Mouse (Mus musculus) gastrocnemius, postnatal 14 days (tissue): ENCODE data around the gene Ecpas. TPM values are rescaled to one million over a fixed set of nuclear protein-coding genes. Genes with fewer than 3 reads are reported as not detected.

ENCODE experiments used
- DNase-seq: peaks from one replicate; pipeline ENCODE4 v3.0.0; 2021; ENCODE audit warnings: mixed read lengths
- intact Hi-C: fragments of 180-260 bp; cut with DNase I; formaldehyde crosslinking; loops from one replicate; pipeline ENCODE4 v1.15.1; 2025; ENCODE audit warnings: low total_unique reads
- total RNA-seq, 2 experiments: library from RNA; stranded (reverse); gene quantifications; 2 replicates each; pipeline ENCODE4 v1.2.3; 2021

Gene Ecpas
- total RNA-seq, 2 experiments from 2014 or later = 206 to 221 TPM

DNA sequence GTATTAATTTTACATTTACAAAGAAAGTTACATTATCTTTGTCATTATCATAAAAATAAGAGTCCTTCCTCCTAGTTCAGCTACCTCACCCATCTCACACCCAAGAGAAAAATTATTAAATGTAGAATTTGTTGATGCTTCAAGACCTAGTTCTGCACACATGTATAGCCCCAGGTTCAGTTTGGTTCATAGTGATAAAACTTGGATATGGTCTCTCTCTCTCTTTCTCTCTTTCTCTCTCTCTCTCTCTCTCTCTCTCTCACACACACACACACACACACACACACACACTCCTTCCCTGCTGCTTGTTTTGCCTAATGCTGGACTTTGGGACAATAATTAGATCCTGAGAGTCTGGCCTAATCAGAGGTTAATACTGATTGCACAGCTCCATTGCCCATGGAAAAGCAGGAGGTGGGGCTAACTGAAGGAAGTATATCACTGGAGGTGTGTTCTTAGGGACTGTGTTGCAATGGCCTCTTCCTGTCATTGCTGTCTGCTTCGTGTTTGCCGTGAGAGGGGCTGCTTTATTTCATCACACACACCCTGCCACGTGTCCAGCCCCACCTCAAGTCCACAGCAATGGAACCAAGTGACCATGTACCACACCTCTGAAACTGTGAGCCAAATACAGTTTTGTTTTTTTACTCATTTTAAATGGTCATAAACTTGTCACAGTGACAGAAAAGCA is 932 bp upstream of the Ecpas start:
- intact Hi-C loops = no loop called here
- DNase-seq = no peak

DNA sequence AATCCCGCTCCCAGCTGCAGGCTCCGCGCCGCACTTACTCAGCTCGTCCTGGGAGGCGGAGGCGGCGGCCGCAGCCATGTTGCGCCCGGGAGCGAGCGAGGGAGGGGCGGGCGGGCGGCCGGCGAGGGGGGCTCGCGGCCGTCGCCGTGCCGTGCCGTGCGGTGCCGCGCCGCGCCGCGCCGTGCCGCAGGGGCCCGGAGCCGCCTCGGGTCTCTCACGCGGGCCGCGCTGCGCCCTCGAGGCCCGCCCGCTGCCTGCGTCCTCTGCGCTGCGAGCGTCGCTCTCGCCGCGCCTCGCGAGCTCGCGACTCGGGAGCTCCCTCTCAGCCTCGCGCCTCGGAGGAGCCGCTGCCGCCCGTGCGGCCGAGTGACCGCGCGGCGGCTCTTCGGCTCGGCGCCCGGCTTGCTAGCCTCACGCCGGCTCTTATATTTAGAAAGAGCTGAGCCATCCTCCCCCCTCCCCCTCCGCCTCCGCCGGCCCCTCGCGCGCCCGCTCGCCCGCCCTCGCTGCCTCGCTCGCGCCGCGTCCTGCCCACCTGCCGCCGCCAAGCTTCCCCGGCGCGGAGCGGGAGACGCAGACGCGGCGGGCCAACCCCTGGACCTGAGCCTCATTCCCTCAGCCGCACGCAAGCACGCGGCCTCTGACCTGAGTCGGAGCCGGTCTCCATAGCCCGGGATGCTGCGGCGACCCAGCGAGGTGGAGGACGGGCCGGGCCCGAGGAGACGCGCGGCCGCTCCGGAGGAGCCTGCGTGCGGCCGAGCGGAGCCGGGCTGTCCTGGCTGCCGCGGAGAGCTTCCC is 519 bp downstream of the Ecpas start:
- intact Hi-C loops = no loop called here

DNA sequence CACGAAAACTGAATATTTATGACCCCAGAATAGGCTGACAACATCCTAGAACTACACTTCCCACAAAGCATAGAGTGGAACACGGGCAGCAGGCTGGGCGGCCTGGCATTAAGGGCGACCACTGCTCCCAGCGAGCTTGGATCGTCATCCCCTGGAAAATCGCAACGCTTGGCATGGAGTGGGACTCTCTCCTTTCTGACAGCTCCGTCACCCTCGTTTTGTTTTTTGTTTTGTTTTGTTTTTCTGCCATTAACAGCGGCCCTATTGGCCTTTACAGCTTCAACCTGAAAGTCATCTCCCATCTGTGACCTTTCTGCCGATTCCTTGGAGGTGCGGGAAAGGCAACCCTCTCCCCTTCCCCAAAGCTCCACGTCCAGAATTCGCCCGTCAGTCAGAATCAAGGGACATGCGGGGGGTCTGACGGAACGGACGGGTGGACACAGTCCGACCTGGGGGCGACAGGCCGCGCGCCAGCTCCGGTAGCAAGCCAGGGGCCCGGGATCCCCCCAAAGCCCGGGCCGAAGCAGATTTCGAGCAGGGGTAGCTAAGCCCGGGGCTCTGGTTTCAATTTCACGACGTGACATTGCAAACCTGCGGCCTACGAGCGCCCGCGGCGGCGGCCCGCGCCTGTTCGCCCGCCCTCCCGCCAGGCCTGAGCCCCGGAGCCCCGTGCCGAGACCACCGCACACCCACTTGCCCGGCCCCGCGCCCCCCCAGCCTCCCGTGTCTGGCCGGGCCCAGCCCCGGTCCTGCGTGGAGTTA is 1.3 kb downstream of the Ecpas start:
- intact Hi-C loops = no loop called here
- peak; percentile 64 for DNase-seq

More for the DNA sequence above, 519 bp downstream of the Ecpas start:
- peak; percentile 79 for DNase-seq

GRCm38 (mm10) chr4:58910175-58911068 is 2.1 kb downstream of the Ecpas start:
- intact Hi-C loops = no loop called here
- DNase-seq = no peak

GRCm38 (mm10) chr4:58907453-58907852 is 5.1 kb downstream of the Ecpas start:
- no peak for DNase-seq
- intact Hi-C loops = no loop called here

GRCm38 (mm10) chr4:58898318-58898717 is 14.2 kb downstream of the Ecpas start:
- intact Hi-C loops = no loop called here

GRCm38 (mm10) chr4:58897436-58897835 is 15.1 kb downstream of the Ecpas start:
- intact Hi-C loops = no loop called here

More at GRCm38 (mm10) chr4:58898318-58898717, 14.2 kb downstream of the Ecpas start:
- no peak for DNase-seq

DNA sequence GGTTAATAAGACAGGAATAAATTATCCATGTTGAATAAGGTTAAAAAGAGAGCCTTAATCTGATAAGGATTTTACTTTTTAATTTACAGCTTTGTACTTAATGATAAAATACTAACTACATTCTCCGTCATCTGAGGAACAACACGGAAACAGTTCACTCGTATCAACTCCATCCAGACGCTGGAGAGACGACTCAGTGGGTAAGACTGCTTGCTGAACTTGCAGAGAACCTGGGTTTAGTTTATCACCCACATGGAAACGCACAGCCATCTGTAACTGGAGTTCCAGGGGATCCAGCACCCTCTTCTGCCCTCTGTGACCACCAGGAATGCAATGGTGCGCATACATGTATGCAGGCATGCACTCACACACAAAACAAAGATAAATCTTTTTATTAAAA is 18.1 kb downstream of the Ecpas start:
- DNase-seq = no peak
- intact Hi-C loops = no loop called here

More at GRCm38 (mm10) chr4:58897436-58897835, 15.1 kb downstream of the Ecpas start:
- DNase-seq = no peak

DNA sequence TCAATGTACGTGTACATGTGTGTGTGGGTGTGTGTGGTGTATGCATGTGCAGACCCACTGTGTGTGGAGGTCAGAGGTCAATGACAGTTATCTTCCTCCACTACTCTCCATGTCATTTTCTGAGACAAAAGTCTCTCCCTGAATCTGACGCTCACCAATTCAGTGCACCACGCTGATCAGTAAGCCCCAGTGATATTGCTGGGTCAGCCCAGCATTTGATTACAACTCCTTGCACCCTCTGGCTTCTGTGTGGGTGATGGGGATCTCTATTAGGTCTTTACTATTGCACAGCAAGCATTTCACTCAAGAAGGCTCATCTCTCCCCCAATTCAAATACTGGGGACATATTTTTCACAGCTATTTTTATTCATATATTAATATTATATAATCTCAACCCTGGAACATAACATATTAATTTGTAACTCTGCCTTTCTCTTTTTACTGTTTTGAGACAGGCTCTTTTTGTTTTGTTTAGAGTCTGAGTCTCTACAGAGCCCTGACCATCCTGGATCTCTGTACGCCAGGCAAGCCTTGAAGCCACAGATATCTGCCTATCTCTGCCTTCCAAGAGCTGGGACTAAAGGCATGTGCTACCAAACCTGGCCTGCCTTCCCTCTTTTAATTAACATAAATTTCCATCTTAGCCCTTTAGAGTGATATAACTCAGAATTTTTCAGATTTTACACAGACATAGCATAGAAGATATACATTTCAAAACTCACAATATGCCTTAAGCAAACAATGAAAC is 22.3 kb downstream of the Ecpas start:
- DNase-seq = no peak
- intact Hi-C loops = no loop called here

DNA sequence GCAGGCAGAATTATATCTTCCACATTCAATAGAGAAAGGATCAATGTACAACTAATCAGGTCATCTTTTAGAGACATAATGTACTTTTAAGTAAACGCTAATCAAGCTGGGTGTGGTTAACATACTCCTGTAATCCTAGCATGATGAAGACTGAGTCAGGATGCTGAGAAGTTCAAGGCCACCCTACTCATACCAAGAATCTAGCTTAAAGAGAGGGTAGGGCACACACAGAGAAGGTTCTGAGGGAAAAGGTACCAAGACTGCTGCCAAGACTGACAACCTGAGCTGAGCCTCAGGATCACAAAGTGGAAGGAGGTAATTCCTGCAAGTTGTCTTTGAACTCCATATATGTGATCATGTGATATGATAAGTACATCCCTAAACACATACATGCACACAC is 24.0 kb downstream of the Ecpas start:
- DNase-seq = no peak
- intact Hi-C loops = no loop called here

DNA sequence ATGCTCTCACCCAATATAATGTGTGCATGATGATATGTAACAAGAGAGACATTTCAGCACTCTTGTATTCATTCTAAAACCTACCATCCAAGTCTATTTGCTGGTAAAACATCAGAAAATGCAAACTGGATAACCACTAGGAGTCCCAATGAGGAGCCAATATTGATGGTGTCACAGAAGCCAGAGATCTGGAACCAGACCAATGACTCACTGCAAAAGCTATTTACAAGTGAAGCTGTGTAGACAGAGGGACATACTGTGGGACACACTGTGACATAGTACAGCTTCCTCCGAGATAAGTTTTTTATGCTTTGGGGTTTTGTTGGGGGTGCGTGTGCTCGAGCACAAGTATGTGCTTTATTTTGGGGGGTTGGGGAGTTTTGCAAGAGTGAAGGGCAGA is 24.9 kb downstream of the Ecpas start:
- intact Hi-C loops = no loop called here
- DNase-seq = no peak

DNA sequence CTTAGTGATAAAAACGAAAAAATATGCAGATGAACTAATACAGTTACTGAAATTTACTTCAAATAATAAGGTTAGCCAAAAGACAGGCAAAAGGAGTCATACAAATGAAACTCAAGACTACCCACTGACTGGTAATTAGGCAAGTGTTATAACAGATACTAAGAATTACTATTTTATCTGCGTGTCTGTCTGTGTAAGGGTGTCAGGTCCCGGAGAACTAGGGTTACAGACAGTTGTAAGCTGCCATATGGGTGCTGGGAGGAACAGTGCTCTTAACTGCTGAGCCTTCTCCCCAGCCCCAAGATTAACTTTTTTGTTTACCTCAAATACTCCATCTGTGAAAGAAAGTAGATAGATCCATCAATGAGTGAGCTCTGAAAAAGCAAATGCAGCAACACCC is 25.8 kb downstream of the Ecpas start:
- intact Hi-C loops = no loop called here
- DNase-seq = no peak

- no peak for DNase-seq
- intact Hi-C loops = no loop called here
Observed at GRCm38 (mm10) chr4:58885341-58885740, 27.2 kb downstream of the Ecpas start.

DNA sequence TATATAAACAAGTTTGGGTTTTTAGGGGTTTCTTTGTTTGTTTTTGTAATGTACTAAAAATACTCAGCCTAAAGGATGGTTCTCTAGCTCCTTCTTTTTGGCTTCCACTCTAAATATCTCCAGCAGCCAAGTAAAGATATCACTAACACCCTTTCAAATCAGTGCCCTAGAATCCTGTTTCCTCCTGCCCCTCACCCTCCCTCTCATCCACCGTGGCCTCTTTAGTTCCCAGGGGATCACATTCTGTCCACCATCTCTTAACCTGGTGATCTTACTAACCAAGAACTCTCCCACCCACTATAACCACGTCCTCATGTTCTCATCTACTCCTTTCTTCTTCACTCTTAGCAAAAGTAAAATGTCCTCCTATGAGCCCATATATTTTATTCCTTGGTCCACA is 28.7 kb downstream of the Ecpas start:
- intact Hi-C loops = no loop called here
- no peak for DNase-seq

- no peak for DNase-seq
- intact Hi-C loops = no loop called here
Observed at GRCm38 (mm10) chr4:58874373-58874772, 38.2 kb downstream of the Ecpas start.

DNA sequence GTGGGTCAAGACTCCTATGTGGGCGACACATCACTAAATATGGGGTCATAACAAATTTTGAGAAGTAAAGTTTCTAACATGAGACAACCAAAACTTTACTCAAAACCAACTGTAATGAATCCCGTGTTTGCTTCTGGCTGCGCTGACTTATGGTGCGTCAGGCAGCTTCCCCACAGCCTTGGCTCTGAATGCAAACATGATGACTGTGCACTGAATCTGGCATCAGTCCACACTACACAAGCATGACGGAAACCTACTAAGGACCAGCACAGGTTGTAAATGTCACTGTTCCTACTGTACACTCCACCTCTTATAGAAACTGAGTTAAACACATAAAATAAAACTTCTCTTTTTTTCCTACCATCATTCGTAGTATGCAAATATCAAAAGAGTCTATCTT is 45.3 kb downstream of the Ecpas start:
- DNase-seq = peak; percentile 17
- intact Hi-C loops = no loop called here

GRCm38 (mm10) chr4:58832908-58833307 is 79.6 kb downstream of the Ecpas start:
- intact Hi-C loops = no loop called here
- DNase-seq = no peak

GRCm38 (mm10) chr4:58825921-58826320 is 86.6 kb downstream of the Ecpas start:
- peak; percentile 23 for DNase-seq
- intact Hi-C loops = no loop called here

DNA sequence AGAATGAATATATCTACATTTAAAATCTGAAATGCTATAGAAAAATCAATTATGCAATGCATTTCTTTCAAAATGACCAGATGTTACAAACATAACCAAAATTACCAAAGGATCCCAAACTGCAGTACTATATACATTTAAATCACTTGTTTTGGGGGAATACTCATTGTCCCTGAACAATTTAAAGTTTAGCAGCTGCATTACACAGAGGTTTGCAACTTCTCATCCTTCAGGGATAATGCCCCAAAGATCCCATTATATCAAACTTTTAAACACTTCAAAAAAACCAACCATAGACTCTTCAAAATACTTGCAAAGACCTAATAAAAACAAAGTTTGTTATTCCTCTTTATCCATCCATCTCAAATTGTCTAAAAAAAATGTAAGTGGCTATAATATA is 124.9 kb downstream of the Ecpas start, which contains the start of gene Olfr267:
Gene Olfr267 (minus strand): TSS at position 101 of the 400 bp plus-strand sequence.
- intact Hi-C loops = no loop called here

More for the DNA sequence above, 124.9 kb downstream of the Ecpas start, which contains the start of gene Olfr267:
- no peak for DNase-seq
